Mouse (Mus musculus) cerebellum, adult 2 months (tissue): ENCODE data around the gene Mob3b.

Experiments
- CTCF ChIP-seq: fragments of 200-500 bp; IDR thresholded peaks from 2 replicates; pipeline ENCODE4 v1.5.1; 2011; ENCODE audit warnings: low read depth, mild to moderate bottlenecking, control low read depth, low read length, moderate library complexity, borderline replicate concordance; ENCODE audit not compliant: insufficient read depth
- POLR2A ChIP-seq: fragments of 200-500 bp; IDR thresholded peaks from 2 replicates; pipeline ENCODE4 v1.6.1; 2011; ENCODE audit warnings: low read length, control low read depth, borderline replicate concordance; ENCODE audit not compliant: insufficient read depth

DNA sequence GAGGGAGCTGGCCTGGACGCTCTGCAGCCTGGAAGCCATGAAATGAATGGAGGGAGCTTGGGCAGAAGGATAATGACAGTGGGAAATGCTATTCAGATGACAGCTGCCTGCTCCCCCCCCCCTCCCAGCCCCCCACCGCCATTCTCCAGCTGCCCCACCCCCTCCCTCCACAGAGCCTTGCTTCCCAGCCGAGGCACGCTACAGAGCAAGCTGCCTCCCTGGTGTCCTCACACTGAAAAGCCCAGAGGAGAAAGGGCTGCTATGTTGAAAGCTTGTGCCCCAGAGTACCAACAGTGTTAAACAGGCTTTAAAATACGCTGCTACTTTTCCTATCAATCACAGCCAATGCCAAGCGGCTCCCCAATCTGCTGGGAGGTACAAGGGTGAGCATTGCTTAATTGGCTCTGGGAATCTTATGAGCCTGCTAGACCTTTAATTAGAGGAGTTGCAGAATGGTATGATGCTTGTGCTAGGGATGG, 31.9 kb downstream of the Mob3b start:
- TF ChIP-seq CTCF (no peak), POLR2A (no peak)
